Mouse (Mus musculus): Measurements from ENCODE around the gene Tfg. TPM values are rescaled to one million over a fixed set of nuclear protein-coding genes. Genes with fewer than 3 reads are reported as not detected.

The Tfg gene
- 157 and 159 TPM in 2 replicates for polyA plus RNA-seq (2015; fragmentation: Nextera tagmentation; extraction: Ambion mirVana)

DNA sequence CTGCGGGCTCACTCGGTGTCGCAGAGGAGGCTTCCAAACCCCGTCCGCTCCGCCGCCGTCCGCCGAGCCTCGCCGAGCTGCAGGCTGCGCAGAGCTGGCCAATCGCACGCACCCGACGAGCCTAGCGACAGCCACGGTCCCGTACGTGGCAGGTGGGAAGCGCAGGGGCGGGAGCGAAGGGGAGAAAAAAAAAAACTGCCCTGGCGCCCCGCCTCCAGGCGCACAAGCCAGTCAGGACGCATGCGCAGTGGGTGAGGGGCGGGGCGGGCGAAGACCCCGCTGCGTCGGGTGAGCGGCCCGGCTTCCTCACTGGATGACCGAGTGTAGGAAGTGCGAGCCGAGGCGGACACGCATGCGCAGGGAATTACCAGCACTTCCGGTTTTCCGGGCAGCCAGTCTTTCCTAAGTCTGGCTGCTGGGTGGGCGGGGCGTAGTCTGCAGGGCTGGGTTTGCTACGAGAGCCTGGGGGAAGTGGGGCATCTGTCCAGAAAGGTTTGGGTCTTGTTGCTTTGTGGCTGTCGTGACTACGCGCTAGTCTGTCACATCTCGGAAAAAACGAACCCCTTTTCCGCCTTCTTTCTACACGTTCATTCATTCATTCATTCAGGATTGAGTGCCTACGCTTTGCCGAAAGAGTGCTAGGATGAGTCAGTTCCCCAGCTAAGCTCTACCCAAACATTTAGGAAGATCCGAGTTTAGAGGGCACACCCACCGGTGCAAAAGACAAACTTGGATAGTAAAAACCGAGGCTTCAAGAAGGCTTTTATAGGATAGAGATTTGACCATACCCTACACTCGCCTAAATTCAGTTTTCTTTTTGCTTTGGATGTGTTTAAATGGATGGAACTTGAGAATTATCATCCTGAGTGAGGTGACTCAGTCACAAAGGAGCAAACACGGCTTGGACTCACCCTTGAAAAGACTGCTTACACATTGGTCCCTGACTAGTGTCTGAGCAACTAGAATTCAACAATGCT lies at the start of gene Tfg:
Tfg (minus strand) TSS at position 227 of the 977 bp plus-strand sequence.
- Histone ChIP-seq H3K27ac (replicated peaks) (peak within 1 kb of the TSS; percentile 98), H3K9ac (replicated peaks) (peak within 1 kb of the TSS; percentile 88), H3K4me2 (peak within 1 kb of the TSS; percentile 73), H3K4me1 (peaks cover 26% of the 10 kb centered on the region), H3K36me3 (no peaks in the 10 kb centered on the region), H3K4me3 (replicated peaks) (peak within 1 kb of the TSS; percentile 81), H3K9me3 (replicated peaks) (no peaks in the 10 kb centered on the region), H3K27me3 (replicated peaks) (no peaks in the 10 kb centered on the region)
- peak; percentile 98 for ATAC-seq (ENCODE audit: low FRiP score)
- under 1% methylated on average over 62 of the region's 62 CpGs for WGBS

DNA sequence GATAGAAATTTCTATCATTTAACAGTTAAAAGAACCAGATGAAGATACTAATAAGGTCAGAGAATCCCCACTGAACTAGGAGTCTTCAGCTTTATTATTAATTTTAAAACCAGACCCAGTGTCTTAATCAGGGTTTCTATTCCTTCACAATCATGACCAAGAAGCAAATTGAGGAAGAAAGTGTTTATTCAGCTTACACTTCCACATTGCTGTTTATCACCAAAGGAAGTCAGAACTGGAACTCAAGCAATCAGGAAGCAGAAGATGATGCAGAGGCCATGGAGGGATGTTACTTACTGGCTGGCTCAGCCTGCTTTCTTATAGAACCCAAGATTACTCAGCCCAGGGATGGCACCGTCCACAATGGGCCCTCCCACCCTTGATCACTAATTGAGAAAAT lies 11.8 kb upstream of the Tfg start:
- 25% methylated on average over 1 of the region's 1 CpGs for WGBS
- Histone ChIP-seq H3K4me2 (no peak overlapping the region), H3K9me3 (replicated peaks) (no peaks in the 10 kb centered on the region), H3K9ac (replicated peaks) (no peak overlapping the region), H3K27ac (replicated peaks) (no peak overlapping the region), H3K4me3 (replicated peaks) (no peak overlapping the region), H3K36me3 (no peaks in the 10 kb centered on the region), H3K4me1 (no peaks in the 10 kb centered on the region), H3K27me3 (replicated peaks) (no peaks in the 10 kb centered on the region)
- ATAC-seq (ENCODE audit: low FRiP score) = no peak

DNA sequence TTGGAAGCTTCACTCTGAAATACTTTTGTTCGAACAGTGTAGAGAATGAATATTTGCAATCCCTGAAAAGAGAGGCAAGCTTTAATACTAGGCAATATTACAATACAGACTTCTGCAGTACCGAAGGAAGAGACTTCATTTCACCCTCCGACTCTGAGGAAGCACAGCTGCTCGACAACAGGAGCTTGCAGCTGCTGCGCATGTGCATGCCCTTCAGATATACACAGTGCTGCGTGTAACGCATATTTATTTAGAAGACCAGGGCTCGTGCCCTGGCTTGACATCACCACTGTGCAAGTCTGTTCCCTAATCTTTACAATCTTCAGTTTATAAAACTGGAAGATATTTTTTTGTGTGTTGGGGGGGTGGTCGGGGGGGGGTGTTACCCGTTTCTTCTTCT lies 7.7 kb upstream of the Tfg start:
- WGBS = 81% methylated on average over 10 of the region's 10 CpGs

DNA sequence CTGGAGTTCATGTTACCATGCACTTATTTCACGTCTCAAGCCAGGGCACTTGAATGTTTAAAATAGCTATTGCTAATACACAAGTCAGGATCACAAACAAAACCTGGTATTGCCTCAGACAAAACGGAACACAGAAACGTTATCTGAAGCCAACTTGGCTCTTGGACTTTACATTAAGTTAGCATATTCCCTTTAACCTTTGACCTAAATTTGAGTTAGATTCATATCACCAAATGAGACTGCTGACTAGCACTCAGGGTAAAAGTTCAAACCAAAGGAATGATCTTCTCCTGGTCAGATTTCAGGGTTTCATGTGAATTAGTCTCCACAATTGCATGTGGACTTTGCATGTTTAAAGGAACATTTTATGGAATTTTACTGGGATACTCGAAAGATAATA lies 5.1 kb upstream of the Tfg start:
- no peaks in the 10 kb centered on the region for H3K27me3 ChIP-seq (replicated peaks)
- WGBS = 74% methylated on average over 4 of the region's 4 CpGs
- no peak for ATAC-seq (ENCODE audit: low FRiP score)
- no peaks in the 10 kb centered on the region for H3K9me3 ChIP-seq (replicated peaks)
- H3K4me3 ChIP-seq (replicated peaks) = no peak overlapping the region
- H3K36me3 ChIP-seq = no peaks in the 10 kb centered on the region
- no peak overlapping the region for H3K27ac ChIP-seq (replicated peaks)
- no peak overlapping the region for H3K9ac ChIP-seq (replicated peaks)
- H3K4me1 ChIP-seq = peaks cover 4% of the 10 kb centered on the region; the same call in 1 of the 2 replicates
- H3K4me2 ChIP-seq = no peak overlapping the region

More for the DNA sequence above, 7.7 kb upstream of the Tfg start:
- Histone ChIP-seq H3K4me2 (no peak overlapping the region), H3K36me3 (no peaks in the 10 kb centered on the region), H3K27ac (replicated peaks) (no peak overlapping the region), H3K9me3 (replicated peaks) (no peaks in the 10 kb centered on the region), H3K9ac (replicated peaks) (no peak overlapping the region), H3K4me1 (no peaks in the 10 kb centered on the region), H3K4me3 (replicated peaks) (no peak overlapping the region), H3K27me3 (replicated peaks) (no peaks in the 10 kb centered on the region)
- no peak for ATAC-seq (ENCODE audit: low FRiP score)

DNA sequence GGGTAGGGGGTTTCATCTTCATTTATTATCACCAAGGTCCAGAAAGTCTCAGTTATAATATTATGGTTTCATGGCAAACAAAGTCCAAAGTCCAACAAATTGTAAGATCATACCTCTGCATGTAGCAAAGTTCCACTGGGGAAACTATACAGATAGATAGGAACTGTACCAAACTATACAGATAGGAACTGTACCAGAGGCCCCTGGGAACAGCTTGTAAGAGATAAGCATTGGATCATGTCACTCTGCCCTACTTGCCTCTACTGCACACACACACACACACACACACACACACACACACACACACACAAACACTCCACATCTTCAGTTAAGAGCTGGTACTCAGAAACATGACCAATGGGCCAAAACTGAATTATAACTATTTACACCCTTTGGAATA lies 1.8 kb upstream of the Tfg start:
- no peaks in the 10 kb centered on the region for H3K27me3 ChIP-seq (replicated peaks)

DNA sequence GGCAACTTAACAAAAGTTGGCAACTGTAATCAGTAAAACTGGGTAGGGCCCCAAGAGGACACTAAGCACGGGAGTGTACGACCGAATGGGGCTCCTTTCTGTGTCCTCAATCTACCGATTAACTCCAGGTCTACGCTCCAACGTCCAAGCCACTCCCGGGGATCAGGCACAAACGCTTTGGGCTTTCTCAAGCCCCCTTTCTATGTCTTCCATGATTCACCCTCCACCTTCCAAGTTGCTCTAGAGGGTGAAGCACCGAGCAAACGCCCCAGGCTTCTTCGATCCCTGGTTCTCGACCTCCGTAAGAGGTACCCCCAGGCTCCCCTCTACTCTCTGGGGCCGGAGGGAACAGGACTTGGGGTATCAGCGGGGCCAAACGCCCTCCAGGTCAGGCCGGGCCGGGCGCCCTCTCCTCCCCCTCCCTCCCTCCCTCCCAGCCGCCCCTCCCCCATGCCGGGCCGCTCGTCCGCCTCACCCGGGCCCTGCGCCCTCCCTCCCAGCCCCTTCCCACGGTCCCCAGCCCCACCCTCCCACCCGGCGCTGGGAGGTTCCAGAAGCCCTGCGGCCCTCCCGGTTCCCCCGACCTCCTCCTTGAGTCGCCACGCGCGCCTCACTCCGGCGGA lies 582 bp downstream of the Tfg start:
- 0% methylated on average over 29 of the region's 38 CpGs for WGBS
- ATAC-seq (ENCODE audit: low FRiP score) = peak; percentile 75
- Histone ChIP-seq H3K27ac (replicated peaks) (peak overlapping the region; percentile 98), H3K9me3 (replicated peaks) (no peaks in the 10 kb centered on the region), H3K4me1 (peaks cover 26% of the 10 kb centered on the region), H3K9ac (replicated peaks) (peak overlapping the region; percentile 88), H3K36me3 (peaks cover 5% of the 10 kb centered on the region), H3K27me3 (replicated peaks) (no peaks in the 10 kb centered on the region), H3K4me3 (replicated peaks) (peak overlapping the region; percentile 81), H3K4me2 (peak overlapping the region; percentile 73)

More for the DNA sequence above, 1.8 kb upstream of the Tfg start:
- Histone ChIP-seq H3K27ac (replicated peaks) (no peak overlapping the region), H3K9ac (replicated peaks) (no peak overlapping the region), H3K4me1 (peaks cover 24% of the 10 kb centered on the region), H3K4me2 (no peak overlapping the region), H3K36me3 (no peaks in the 10 kb centered on the region), H3K4me3 (replicated peaks) (no peak overlapping the region), H3K9me3 (replicated peaks) (no peaks in the 10 kb centered on the region)
- no peak for ATAC-seq (ENCODE audit: low FRiP score)

DNA sequence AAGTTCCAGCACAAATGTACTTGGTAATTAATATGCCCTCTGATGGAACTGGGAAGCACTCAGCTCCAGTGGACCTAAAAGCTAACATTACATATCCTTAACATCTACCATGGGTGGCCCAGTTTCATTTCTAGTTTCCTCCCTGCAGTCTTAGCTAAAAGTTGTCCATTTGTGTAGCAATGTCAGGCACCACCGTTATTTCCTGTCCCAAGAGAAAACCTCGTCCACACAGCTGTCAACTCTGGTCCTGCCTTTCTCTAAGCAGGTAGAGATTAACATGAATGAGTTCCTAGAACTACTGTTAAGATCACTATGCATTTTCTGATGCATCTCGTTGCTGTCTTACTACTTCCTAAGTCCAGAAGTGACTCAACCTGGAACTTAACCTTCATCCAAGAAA lies 1.6 kb downstream of the Tfg start:
- H3K9ac ChIP-seq (replicated peaks) = 0 out of 2 replicates have a peak overlapping the region, but pooled peaks have one; percentile 88
- no peaks in the 10 kb centered on the region for H3K27me3 ChIP-seq (replicated peaks)
- H3K4me1 ChIP-seq = peaks cover 26% of the 10 kb centered on the region
- H3K4me3 ChIP-seq (replicated peaks) = peak overlapping the region; percentile 81; the same call in 1 of the 2 replicates
- peak overlapping the region; percentile 73 for H3K4me2 ChIP-seq
- peaks cover 16% of the 10 kb centered on the region for H3K36me3 ChIP-seq
- 77% methylated on average over 3 of the region's 3 CpGs for WGBS
- no peak overlapping the region for H3K27ac ChIP-seq (replicated peaks)
- no peaks in the 10 kb centered on the region for H3K9me3 ChIP-seq (replicated peaks)
- no peak for ATAC-seq (ENCODE audit: low FRiP score)

DNA sequence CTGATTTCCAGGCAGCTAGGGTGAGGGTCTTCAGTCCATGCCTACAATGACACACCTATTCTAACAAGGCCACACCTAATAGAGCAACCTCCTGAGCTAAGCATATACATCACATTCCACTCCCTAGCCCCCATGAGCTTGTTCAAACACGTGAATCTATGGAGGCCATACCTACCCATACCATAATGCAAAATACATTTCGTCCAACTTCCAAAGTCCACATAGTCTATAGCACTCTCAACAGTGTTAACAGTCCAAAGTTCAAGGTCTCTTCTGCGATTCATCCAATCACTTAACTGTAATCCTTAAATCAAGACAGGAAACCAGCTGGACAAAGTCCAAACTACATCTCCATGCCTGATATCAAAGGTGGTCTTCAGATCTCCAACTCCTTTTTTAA lies 7.2 kb downstream of the Tfg start:
- no peak overlapping the region for H3K9ac ChIP-seq (replicated peaks)
- H3K9me3 ChIP-seq (replicated peaks) = no peaks in the 10 kb centered on the region
- ATAC-seq (ENCODE audit: low FRiP score) = no peak
- no peaks in the 10 kb centered on the region for H3K27me3 ChIP-seq (replicated peaks)
- H3K4me2 ChIP-seq = no peak overlapping the region
- peaks cover 50% of the 10 kb centered on the region for H3K36me3 ChIP-seq
- no peak overlapping the region for H3K27ac ChIP-seq (replicated peaks)
- H3K4me1 ChIP-seq = peaks cover 9% of the 10 kb centered on the region
- WGBS = 97% methylated on average over 3 of the region's 3 CpGs
- no peak overlapping the region for H3K4me3 ChIP-seq (replicated peaks)

DNA sequence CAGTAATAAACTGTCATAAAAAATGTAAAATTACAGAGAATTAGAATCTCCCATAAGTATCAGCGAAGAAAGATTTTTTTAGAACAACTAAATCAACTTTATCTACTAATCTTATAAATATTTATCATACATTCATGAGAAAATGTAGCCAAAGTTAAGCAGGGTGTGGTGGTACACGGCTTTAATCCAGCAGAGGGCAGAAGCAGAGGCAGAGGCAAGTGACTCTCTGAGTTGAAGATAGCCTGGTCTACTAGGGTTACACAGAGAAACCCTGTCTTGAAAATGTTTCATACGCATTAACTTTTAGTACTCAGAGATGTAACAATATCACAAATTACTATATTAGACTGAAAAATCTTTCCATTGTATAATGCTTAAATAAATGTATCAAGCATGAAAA lies 11.5 kb downstream of the Tfg start:
- peaks cover 53% of the 10 kb centered on the region for H3K36me3 ChIP-seq
- H3K9ac ChIP-seq (replicated peaks) = no peak overlapping the region
- H3K4me3 ChIP-seq (replicated peaks) = no peak overlapping the region
- 93% methylated on average over 3 of the region's 3 CpGs for WGBS
- no peak overlapping the region for H3K4me2 ChIP-seq
- no peaks in the 10 kb centered on the region for H3K9me3 ChIP-seq (replicated peaks)
- H3K27ac ChIP-seq (replicated peaks) = no peak overlapping the region
- no peaks in the 10 kb centered on the region for H3K27me3 ChIP-seq (replicated peaks)
- ATAC-seq (ENCODE audit: low FRiP score) = no peak
- H3K4me1 ChIP-seq = no peaks in the 10 kb centered on the region

DNA sequence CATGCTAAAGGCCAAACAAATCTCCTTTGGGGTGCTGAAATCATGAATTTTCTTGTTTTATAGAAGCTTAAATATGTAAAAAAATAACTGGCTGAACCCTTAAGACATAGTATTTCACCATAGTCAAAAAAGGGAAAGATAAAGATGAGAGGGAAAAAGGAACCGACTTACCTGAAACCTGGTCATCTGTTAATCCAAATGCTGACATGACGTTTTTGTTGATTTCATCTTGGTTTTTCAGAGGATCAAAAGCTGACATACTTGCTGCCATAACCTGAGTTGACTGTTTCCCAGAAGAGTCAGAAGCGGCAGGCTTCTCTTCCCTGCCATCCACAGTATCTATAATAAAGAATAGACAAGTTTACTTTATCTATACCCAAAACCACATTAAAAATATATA lies 16.4 kb downstream of the Tfg start:
- Histone ChIP-seq H3K9ac (replicated peaks) (no peak overlapping the region), H3K4me3 (replicated peaks) (no peak overlapping the region), H3K27ac (replicated peaks) (no peak overlapping the region), H3K27me3 (replicated peaks) (no peaks in the 10 kb centered on the region), H3K36me3 (peaks cover 29% of the 10 kb centered on the region), H3K4me1 (no peaks in the 10 kb centered on the region), H3K9me3 (replicated peaks) (no peaks in the 10 kb centered on the region), H3K4me2 (no peak overlapping the region)
- ATAC-seq (ENCODE audit: low FRiP score) = no peak
- WGBS = 96% methylated on average over 3 of the region's 3 CpGs

DNA sequence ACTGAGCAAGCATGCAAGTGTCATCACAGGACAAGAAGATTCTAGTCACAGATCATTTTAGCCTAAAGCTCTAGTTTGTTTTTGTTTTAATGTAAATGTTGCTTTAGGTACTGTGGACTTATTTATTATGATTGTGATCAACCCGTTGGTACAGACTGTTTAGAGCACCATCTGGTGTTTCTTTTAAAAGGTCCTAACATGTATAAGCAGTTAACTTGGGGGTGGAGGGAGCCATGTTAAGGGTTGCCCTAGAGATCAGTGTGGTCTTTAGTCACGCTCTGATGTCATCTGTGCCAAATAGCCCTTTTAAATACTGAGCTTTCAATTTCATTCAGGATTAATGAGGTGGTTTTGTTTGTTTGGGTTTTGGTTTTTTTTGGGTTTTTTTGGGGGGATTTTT lies 20.8 kb downstream of the Tfg start:
- no peak overlapping the region for H3K4me2 ChIP-seq

DNA sequence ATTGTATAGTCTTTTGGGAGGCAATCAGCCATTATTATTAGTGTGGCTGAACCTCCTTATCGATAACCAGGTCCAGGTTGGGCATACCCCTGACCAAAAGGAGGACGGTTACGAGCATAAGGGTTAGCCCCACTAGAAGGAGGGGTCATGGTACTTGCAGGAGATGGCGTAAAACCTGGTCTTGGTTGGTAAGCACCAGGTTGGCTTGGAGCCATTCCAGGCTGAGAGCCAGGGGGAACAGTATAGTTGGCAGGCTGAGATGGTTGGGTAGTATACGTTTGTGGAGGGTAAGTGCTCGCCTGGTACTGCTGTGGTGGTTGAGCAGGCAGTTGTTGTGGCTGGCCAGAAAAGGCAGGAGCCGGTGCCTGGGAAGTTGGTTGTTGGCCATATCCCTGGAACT lies 26.5 kb downstream of the Tfg start:
- H3K27ac ChIP-seq (replicated peaks) = no peak overlapping the region
- WGBS = 89% methylated on average over 7 of the region's 7 CpGs
- no peak overlapping the region for H3K9ac ChIP-seq (replicated peaks)
- H3K4me3 ChIP-seq (replicated peaks) = no peak overlapping the region
- H3K4me2 ChIP-seq = no peak overlapping the region
- H3K4me1 ChIP-seq = no peaks in the 10 kb centered on the region
- no peaks in the 10 kb centered on the region for H3K27me3 ChIP-seq (replicated peaks)
- H3K9me3 ChIP-seq (replicated peaks) = no peaks in the 10 kb centered on the region
- H3K36me3 ChIP-seq = peaks cover 21% of the 10 kb centered on the region
- ATAC-seq (ENCODE audit: low FRiP score) = no peak

More for the DNA sequence above, 20.8 kb downstream of the Tfg start:
- 36% methylated on average over 2 of the region's 2 CpGs for WGBS
- no peak overlapping the region for H3K27ac ChIP-seq (replicated peaks)
- no peaks in the 10 kb centered on the region for H3K9me3 ChIP-seq (replicated peaks)
- H3K27me3 ChIP-seq (replicated peaks) = no peaks in the 10 kb centered on the region
- H3K4me3 ChIP-seq (replicated peaks) = no peak overlapping the region
- no peaks in the 10 kb centered on the region for H3K4me1 ChIP-seq
- peaks cover 25% of the 10 kb centered on the region for H3K36me3 ChIP-seq
- ATAC-seq (ENCODE audit: low FRiP score) = no peak
- no peak overlapping the region for H3K9ac ChIP-seq (replicated peaks)
